Mouse (Mus musculus) hindbrain, embryonic 13.5 days (tissue): ENCODE measurements around the gene Slc35b4. TPM values are rescaled to one million over a fixed set of nuclear protein-coding genes. Genes with fewer than 3 reads are reported as not detected.

Experiments
- ATAC-seq: fragments of 200-750 bp; cut with Nextera tagmentation; 2 replicates; pipeline ENCODE4 v1.8.0; 2017; ENCODE audit warnings: moderate TSS enrichment; ENCODE audit not compliant: low FRiP score
- H3K27ac ChIP-seq: fragments of 300-500 bp; sonication (generic); 2 replicates; pipeline ENCODE4 v1.5.1; 2015; ENCODE audit warnings: inconsistent platforms, mild to moderate bottlenecking, moderate library complexity
- H3K27me3 ChIP-seq: fragments of 300-500 bp; sonication (generic); 2 replicates; pipeline ENCODE4 v1.6.1; 2015; ENCODE audit warnings: mild to moderate bottlenecking, inconsistent platforms
- H3K36me3 ChIP-seq: fragments of 300-500 bp; sonication (generic); 2 replicates; pipeline ENCODE4 v1.6.1; 2015; ENCODE audit warnings: mild to moderate bottlenecking, inconsistent platforms
- H3K4me1 ChIP-seq: fragments of 300-500 bp; sonication (generic); replicated peaks from 2 replicates; pipeline ENCODE4 v1.6.1; 2015; ENCODE audit warnings: inconsistent platforms
- H3K4me2 ChIP-seq: fragments of 300-500 bp; sonication (generic); 2 replicates; pipeline ENCODE4 v1.6.1; 2015; ENCODE audit warnings: inconsistent platforms, mild to moderate bottlenecking, moderate library complexity
- H3K4me3 ChIP-seq: fragments of 300-500 bp; sonication (generic); 2 replicates; pipeline ENCODE4 v1.5.1; 2015; ENCODE audit warnings: mild to moderate bottlenecking, inconsistent platforms
- H3K9ac ChIP-seq: fragments of 300-500 bp; sonication (generic); 2 replicates; pipeline ENCODE4 v1.6.1; 2015; ENCODE audit warnings: mild to moderate bottlenecking, inconsistent platforms
- H3K9me3 ChIP-seq: fragments of 300-500 bp; sonication (generic); 2 replicates; pipeline ENCODE4 v1.6.1; 2016; ENCODE audit warnings: inconsistent platforms
- WGBS: fragments of 180-500 bp; shearing (Covaris S2); methylation state at CpG from one replicate; pipeline ENCODE4 v1.1.7; 2015; 5-methylcytosine and 5-hydroxymethylcytosine counted together
- polyA plus RNA-seq: library from polyadenylated mRNA; unstranded; fragments of >200 nt; fragmentation: Nextera tagmentation; extraction: Ambion mirVana; gene quantifications from 2 replicates; pipeline ENCODE4 v1.2.1, GENCODE M21; 2015

Gene Slc35b4
- 36.8 and 40.7 TPM in 2 replicates for polyA plus RNA-seq

DNA sequence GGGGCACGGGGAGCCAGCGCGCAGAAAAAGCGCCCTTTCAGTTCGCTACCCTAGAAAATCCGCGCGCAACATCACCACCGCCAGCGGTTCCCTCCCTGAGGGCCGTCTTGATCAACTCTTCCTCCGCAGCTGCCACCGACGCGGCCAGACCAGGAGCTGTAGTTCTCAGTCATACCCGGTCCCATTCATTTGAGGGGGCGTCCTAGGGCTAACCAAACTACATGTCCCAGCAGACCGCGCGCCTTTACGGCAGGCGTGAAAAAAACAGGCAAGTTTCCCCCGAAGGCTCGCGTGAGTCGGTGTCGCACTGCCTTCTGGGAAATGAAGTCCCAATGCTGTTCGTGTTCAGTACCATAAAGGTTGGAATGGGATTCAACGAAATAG, at the start of gene Slc35b4:
TSS of gene Slc35b4 (minus strand) at position 248 of the 384 bp plus-strand sequence.
- H3K4me3 ChIP-seq: peak within 1 kb of the TSS; percentile 85
- no peaks in the 10 kb centered on the region for H3K27me3 ChIP-seq
- H3K27ac ChIP-seq: peak within 1 kb of the TSS; percentile 77
- peak within 1 kb of the TSS; percentile 80 for H3K4me2 ChIP-seq
- ATAC-seq: peak; percentile 100
- peak within 1 kb of the TSS; percentile 89 for H3K9ac ChIP-seq
- peaks cover 13% of the 10 kb centered on the region for H3K4me1 ChIP-seq
- WGBS: 1% methylated on average over 29 of the region's 29 CpGs
- H3K9me3 ChIP-seq: no peaks in the 10 kb centered on the region; the same call in 1 of the 2 replicates
- no peaks in the 10 kb centered on the region for H3K36me3 ChIP-seq

- Histone ChIP-seq H3K9ac (no peak overlapping the region), H3K9me3 (no peaks in the 10 kb centered on the region), H3K36me3 (no peaks in the 10 kb centered on the region), H3K4me1 (peaks cover 3% of the 10 kb centered on the region), H3K4me2 (no peak overlapping the region), H3K27ac (no peak overlapping the region), H3K27me3 (0 out of 2 replicates have a peak, but pooled peaks cover 3% of the 10 kb centered on the region), H3K4me3 (no peak overlapping the region)
- no peak for ATAC-seq
- 95% methylated on average over 3 of the region's 3 CpGs for WGBS
These were observed 48.2 kb upstream of the Slc35b4 start for GRCm38 (mm10) chr6:34225004-34225599.

GRCm38 (mm10) chr6:34216450-34217319, 39.8 kb upstream of the Slc35b4 start:
- Histone ChIP-seq H3K4me3 (no peak overlapping the region), H3K4me2 (no peak overlapping the region), H3K4me1 (peaks cover 19% of the 10 kb centered on the region), H3K9ac (no peak overlapping the region), H3K27me3 (no peaks in the 10 kb centered on the region), H3K36me3 (no peaks in the 10 kb centered on the region), H3K9me3 (no peaks in the 10 kb centered on the region), H3K27ac (peak overlapping the region; percentile 30; the same call in 1 of the 2 replicates)
- ATAC-seq: no peak
- 67% methylated on average over 9 of the region's 9 CpGs for WGBS

- Histone ChIP-seq H3K9me3 (no peaks in the 10 kb centered on the region), H3K9ac (no peak overlapping the region), H3K27me3 (no peaks in the 10 kb centered on the region), H3K27ac (no peak overlapping the region), H3K4me1 (no peaks in the 10 kb centered on the region; the same call in 1 of the 2 replicates), H3K36me3 (no peaks in the 10 kb centered on the region), H3K4me3 (no peak overlapping the region), H3K4me2 (no peak overlapping the region)
- WGBS: 94% methylated on average over 3 of the region's 3 CpGs
- no peak for ATAC-seq
These were observed 28.8 kb upstream of the Slc35b4 start for GRCm38 (mm10) chr6:34205754-34206153.

DNA sequence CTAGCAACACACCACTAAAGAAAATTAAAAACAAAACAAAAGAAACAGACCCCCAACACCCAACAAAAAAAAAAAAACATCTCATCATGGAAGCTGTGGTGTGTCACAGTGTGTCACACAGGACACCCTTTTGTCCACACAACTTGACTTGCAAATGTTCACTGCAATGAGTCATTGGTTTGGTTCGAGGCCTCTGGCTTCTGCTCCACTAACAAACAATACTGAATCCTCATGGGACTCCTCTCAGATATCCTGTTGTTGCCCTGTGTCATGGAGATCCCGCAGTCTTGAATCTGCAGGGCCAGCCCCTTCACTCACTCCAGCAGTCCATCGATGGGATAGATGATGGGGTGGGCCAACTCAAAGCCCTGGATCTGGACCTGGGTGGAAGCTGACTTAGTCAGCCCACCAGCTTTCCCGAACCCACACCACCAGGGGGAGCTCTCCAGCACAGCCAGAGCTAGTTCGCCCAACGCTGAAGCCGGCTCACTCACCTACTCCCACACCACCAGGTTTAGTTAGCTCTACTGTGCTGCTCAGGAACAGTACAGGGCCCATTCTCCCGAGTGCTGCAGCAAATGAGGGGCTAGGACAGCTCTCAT, 28.2 kb upstream of the Slc35b4 start:
- no peak overlapping the region for H3K4me2 ChIP-seq
- ATAC-seq: no peak
- no peaks in the 10 kb centered on the region for H3K36me3 ChIP-seq
- H3K9ac ChIP-seq: no peak overlapping the region
- H3K9me3 ChIP-seq: no peaks in the 10 kb centered on the region
- 66% methylated on average over 8 of the region's 8 CpGs for WGBS
- H3K4me1 ChIP-seq: no peaks in the 10 kb centered on the region; the same call in 1 of the 2 replicates
- no peak overlapping the region for H3K27ac ChIP-seq
- H3K27me3 ChIP-seq: no peaks in the 10 kb centered on the region
- no peak overlapping the region for H3K4me3 ChIP-seq

DNA sequence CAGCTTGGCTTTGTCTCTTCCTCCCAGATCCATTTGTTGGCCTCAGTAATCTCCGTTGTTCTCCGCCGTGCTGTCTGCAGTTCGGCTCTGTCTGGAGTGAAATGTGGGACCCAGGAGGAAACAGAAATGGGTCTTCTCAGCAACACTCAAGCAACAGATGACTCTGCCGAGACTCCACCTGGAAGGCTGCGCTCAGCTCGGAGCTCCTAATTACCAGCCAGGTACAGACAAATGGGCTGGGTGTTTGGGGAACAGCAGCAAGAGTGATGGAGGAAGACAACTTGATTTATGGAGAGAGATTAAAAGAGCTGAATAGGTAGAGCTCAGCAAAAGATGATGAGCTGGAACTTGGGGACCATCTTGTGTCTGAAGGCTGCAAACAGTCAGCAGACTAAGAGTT, 26.6 kb upstream of the Slc35b4 start:
- Histone ChIP-seq H3K4me3 (no peak overlapping the region), H3K9me3 (no peaks in the 10 kb centered on the region), H3K4me2 (no peak overlapping the region), H3K27ac (peak overlapping the region; percentile 53; the same call in 1 of the 2 replicates), H3K36me3 (no peaks in the 10 kb centered on the region), H3K4me1 (no peaks in the 10 kb centered on the region; the same call in 1 of the 2 replicates), H3K9ac (no peak overlapping the region), H3K27me3 (no peaks in the 10 kb centered on the region)
- 66% methylated on average over 7 of the region's 7 CpGs for WGBS
- no peak for ATAC-seq

- WGBS: 89% methylated on average over 1 of the region's 1 CpGs
- H3K9me3 ChIP-seq: no peaks in the 10 kb centered on the region
- no peak overlapping the region for H3K27ac ChIP-seq
- H3K4me2 ChIP-seq: no peak overlapping the region
- H3K4me3 ChIP-seq: no peak overlapping the region
- H3K27me3 ChIP-seq: no peaks in the 10 kb centered on the region
- no peak overlapping the region for H3K9ac ChIP-seq
- H3K36me3 ChIP-seq: no peaks in the 10 kb centered on the region
- no peak for ATAC-seq
- 0 out of 2 replicates have a peak, but pooled peaks cover 3% of the 10 kb centered on the region for H3K4me1 ChIP-seq
These were observed 18.1 kb upstream of the Slc35b4 start for GRCm38 (mm10) chr6:34194981-34195380.

DNA sequence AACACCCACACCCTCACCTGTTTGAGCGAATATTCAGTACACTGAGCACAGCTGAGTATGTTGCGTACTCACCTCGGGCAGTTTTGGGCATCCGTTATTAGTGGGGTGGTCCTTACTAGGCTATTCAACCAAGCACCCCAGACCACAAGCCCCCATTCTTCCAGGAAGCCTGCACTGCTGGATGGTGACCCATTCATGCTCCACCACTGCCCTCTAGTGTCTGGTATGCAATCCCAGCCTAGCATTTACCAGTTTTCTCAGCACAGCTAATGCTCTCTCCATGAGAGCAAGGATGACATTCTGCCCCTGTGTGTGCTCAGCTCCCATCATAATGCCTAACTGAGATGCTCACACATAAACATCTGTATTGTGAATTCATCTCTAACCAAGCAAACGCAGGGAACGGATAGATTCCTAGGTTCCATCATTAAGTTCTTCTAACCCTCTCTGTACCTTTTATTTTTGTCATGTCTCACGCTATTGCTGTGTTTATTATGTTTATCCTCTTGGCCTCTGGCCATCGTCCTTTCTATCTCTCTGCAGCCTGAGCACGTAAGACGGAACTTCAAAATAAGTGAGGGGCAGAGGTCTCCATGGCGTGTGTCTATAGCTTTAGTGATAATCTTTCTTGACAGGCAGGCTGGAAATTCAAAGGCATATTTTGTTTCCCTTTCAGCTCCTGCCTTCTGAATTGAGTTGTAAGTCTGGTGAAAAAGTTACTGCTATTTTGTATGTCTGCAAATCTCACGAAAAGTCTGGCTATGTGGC, 17.0 kb upstream of the Slc35b4 start:
- WGBS: 57% methylated on average over 12 of the region's 12 CpGs
- 0 out of 2 replicates have a peak, but pooled peaks cover 3% of the 10 kb centered on the region for H3K4me1 ChIP-seq
- no peaks in the 10 kb centered on the region for H3K27me3 ChIP-seq
- no peaks in the 10 kb centered on the region for H3K9me3 ChIP-seq
- H3K4me3 ChIP-seq: no peak overlapping the region
- H3K9ac ChIP-seq: no peak overlapping the region
- no peak overlapping the region for H3K27ac ChIP-seq
- H3K36me3 ChIP-seq: no peaks in the 10 kb centered on the region
- H3K4me2 ChIP-seq: no peak overlapping the region
- peak; percentile 69 for ATAC-seq

- H3K36me3 ChIP-seq: no peaks in the 10 kb centered on the region
- H3K9me3 ChIP-seq: no peaks in the 10 kb centered on the region
- 84% methylated on average over 8 of the region's 8 CpGs for WGBS
- H3K4me2 ChIP-seq: no peak overlapping the region
- H3K4me1 ChIP-seq: peaks cover 3% of the 10 kb centered on the region; the same call in 1 of the 2 replicates
- H3K27ac ChIP-seq: no peak overlapping the region
- no peaks in the 10 kb centered on the region for H3K27me3 ChIP-seq
- H3K9ac ChIP-seq: no peak overlapping the region
- no peak for ATAC-seq
- no peak overlapping the region for H3K4me3 ChIP-seq
These were observed 14.5 kb upstream of the Slc35b4 start for GRCm38 (mm10) chr6:34191401-34191800.

- no peak overlapping the region for H3K4me3 ChIP-seq
- no peak overlapping the region for H3K4me2 ChIP-seq
- no peaks in the 10 kb centered on the region for H3K27me3 ChIP-seq
- H3K4me1 ChIP-seq: peaks cover 1% of the 10 kb centered on the region; the same call in 1 of the 2 replicates
- H3K9ac ChIP-seq: no peak overlapping the region
- no peak overlapping the region for H3K27ac ChIP-seq
- no peaks in the 10 kb centered on the region for H3K9me3 ChIP-seq
- WGBS: 95% methylated on average over 3 of the region's 3 CpGs
- no peak for ATAC-seq
- no peaks in the 10 kb centered on the region for H3K36me3 ChIP-seq
These were observed 12.6 kb upstream of the Slc35b4 start for GRCm38 (mm10) chr6:34189494-34189893.

DNA sequence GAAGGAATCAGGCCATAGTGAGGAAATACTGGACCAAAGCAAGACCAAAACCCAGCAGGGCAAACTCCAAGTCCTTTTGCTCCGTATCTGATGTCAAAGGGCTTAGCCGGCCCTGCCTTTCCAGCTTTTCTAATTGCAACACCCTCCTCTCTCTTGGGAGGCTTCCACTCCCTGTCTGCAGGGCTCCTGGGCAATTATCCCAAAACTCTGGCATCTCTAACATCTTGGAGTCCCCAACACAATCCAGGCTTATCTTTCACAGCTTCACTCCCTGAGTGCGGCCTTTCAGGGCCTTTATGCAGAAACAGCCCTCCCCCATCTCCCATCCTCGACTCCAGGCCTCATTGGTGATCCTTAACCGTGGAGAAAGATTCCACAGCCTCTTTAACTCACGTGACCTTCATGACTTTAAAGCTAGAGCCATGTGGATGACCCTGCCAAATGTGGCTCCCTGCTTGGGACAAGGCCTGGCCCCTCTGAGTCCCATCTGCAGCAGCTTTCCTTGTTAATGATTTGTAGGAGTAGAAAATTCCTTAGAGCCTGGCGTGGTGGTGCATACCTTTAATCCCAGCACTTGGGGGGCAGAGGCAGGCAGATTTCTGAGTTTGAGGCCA, 11.2 kb upstream of the Slc35b4 start:
- H3K4me2 ChIP-seq: no peak overlapping the region
- H3K4me3 ChIP-seq: no peak overlapping the region
- no peaks in the 10 kb centered on the region for H3K27me3 ChIP-seq
- WGBS: 34% methylated on average over 7 of the region's 7 CpGs
- no peak overlapping the region for H3K27ac ChIP-seq
- H3K36me3 ChIP-seq: no peaks in the 10 kb centered on the region
- no peaks in the 10 kb centered on the region for H3K9me3 ChIP-seq
- no peaks in the 10 kb centered on the region; the same call in 1 of the 2 replicates for H3K4me1 ChIP-seq
- no peak overlapping the region for H3K9ac ChIP-seq
- ATAC-seq: no peak
